Mouse (Mus musculus) thymus, adult 2 months (tissue): Measurements from ENCODE around the gene 1500015O10Rik.

Experiments used
- CTCF ChIP-seq: fragments of 200-500 bp; IDR thresholded peaks from 2 replicates; pipeline ENCODE4 v1.5.1; 2012; ENCODE audit warnings: mild to moderate bottlenecking, control low read depth, low read length, moderate library complexity, borderline replicate concordance; ENCODE audit not compliant: control insufficient read depth, poor library complexity, insufficient read depth; ENCODE audit errors: extremely low read depth
- POLR2A ChIP-seq: fragments of 200-500 bp; IDR thresholded peaks from 2 replicates; pipeline ENCODE4 v1.6.1; 2012; ENCODE audit warnings: mild to moderate bottlenecking, low read length, control low read depth, moderate library complexity; ENCODE audit not compliant: control insufficient read depth, poor library complexity, insufficient read depth; ENCODE audit errors: extremely low read depth

- no peak for TF ChIP-seq POLR2A
- TF ChIP-seq CTCF, result no peak
Measured at GRCm38 (mm10) chr1:43768385-43768990, 38.1 kb downstream of the 1500015O10Rik start.
